Mouse (Mus musculus) bone marrow, adult 2 months (tissue): Measurements from ENCODE around the gene 1700020D05Rik. TPM values are rescaled to one million over a fixed set of nuclear protein-coding genes. Genes with fewer than 3 reads are reported as not detected.

Source experiments
- H3K27ac ChIP-seq: fragments of 200-500 bp; 2 replicates; pipeline ENCODE4 v1.5.1; 2012; ENCODE audit warnings: low read depth, mild to moderate bottlenecking, control low read depth, inconsistent platforms, low read length; ENCODE audit not compliant: control insufficient read depth, poor library complexity, insufficient read depth
- H3K4me1 ChIP-seq: fragments of 200-500 bp; 2 replicates; pipeline ENCODE4 v1.6.1; 2011; ENCODE audit warnings: low read length; ENCODE audit not compliant: control insufficient read depth, insufficient read depth
- H3K4me3 ChIP-seq: fragments of 200-500 bp; replicated peaks from 2 replicates; pipeline ENCODE3; 2011; ENCODE audit warnings: mild to moderate bottlenecking, low read depth, low read length, control low read depth; ENCODE audit not compliant: control insufficient read depth
- CTCF ChIP-seq: fragments of 200-500 bp; IDR thresholded peaks from 2 replicates; pipeline ENCODE4 v1.5.1; 2011; ENCODE audit warnings: low read length, control low read depth; ENCODE audit not compliant: control insufficient read depth, insufficient read depth
- POLR2A ChIP-seq: fragments of 200-500 bp; IDR thresholded peaks from 2 replicates; pipeline ENCODE4 v1.6.1; 2011; ENCODE audit warnings: low read depth, mild to moderate bottlenecking, control low read depth, low read length, borderline replicate concordance; ENCODE audit not compliant: control insufficient read depth
- WGBS: fragments of 180-500 bp; shearing (Covaris S2); methylation state at CpG from one replicate; pipeline ENCODE4 v1.1.7; 2018; 5-methylcytosine and 5-hydroxymethylcytosine counted together
- polyA plus RNA-seq: library from polyadenylated mRNA; stranded (reverse); fragments of >200 nt; gene quantifications from 2 replicates; pipeline ENCODE4 v1.2.4, GENCODE M21; 2011; ENCODE audit warnings: low replicate concordance; ENCODE audit not compliant: missing spikeins, insufficient read depth, insufficient read length

The 1700020D05Rik gene
- 4.0 and 4.8 TPM in 2 replicates for polyA plus RNA-seq

- no peak for TF ChIP-seq CTCF
- TF ChIP-seq POLR2A = no peak
- Histone ChIP-seq H3K4me1 (no peaks in the 10 kb centered on the region), H3K27ac (no peak within 1 kb of the TSS), H3K4me3 (no peak within 1 kb of the TSS)
- 91% methylated on average over 17 of the region's 17 CpGs for WGBS
Measured at GRCm38 (mm10) chr19:5503687-5504086, at the start of gene 1700020D05Rik. 1700020D05Rik (minus strand) TSS chr19:5503787.

DNA sequence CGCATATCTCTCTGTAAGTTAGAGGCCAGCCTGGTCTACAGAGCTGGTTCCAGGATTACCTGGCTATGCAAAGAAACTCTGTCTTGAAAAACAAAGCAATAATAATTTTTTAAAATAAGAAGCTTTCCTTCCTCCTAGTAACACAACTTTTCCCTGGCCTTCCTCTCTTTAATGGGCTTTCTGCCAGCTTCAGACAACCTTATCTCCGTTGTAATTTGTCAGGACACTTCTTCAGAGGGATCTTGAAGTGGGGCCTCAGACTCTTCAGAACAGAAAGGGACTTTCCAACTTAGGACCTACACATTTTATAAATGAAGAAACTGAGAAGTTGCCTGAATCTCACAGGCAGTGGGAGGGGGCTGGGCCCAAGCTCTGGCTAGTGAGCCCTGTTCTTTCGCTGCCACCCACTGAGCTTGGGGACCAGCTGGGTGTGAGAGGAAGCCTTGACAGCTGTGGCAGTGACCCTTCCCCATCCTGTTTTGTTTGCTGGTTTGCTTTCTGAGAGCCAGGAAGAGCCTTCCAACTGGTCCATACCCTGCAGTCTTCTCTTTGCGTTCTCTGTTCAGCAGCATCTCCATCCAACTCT, 44.0 kb upstream of the 1700020D05Rik start:
- TF ChIP-seq POLR2A (no peak), CTCF (no peak)
- 66% methylated on average over 4 of the region's 4 CpGs for WGBS

GRCm38 (mm10) chr19:5544031-5544430, 40.4 kb upstream of the 1700020D05Rik start:
- TF ChIP-seq CTCF (no peak), POLR2A (no peak)
- H3K27ac ChIP-seq = no peak overlapping the region
- WGBS = 87% methylated on average over 11 of the region's 11 CpGs
- no peaks in the 10 kb centered on the region for H3K4me1 ChIP-seq
- no peak overlapping the region for H3K4me3 ChIP-seq

More for the DNA sequence above, 44.0 kb upstream of the 1700020D05Rik start:
- Histone ChIP-seq H3K4me1 (no peaks in the 10 kb centered on the region), H3K27ac (no peak overlapping the region), H3K4me3 (no peak overlapping the region)

GRCm38 (mm10) chr19:5543362-5543761, 39.8 kb upstream of the 1700020D05Rik start:
- Histone ChIP-seq H3K27ac (no peak overlapping the region), H3K4me3 (no peak overlapping the region), H3K4me1 (no peaks in the 10 kb centered on the region)
- TF ChIP-seq POLR2A (no peak), CTCF (no peak)
- WGBS = 73% methylated on average over 9 of the region's 9 CpGs

GRCm38 (mm10) chr19:5538786-5539185, 35.2 kb upstream of the 1700020D05Rik start:
- 91% methylated on average over 8 of the region's 8 CpGs for WGBS
- Histone ChIP-seq H3K4me1 (peaks cover 1% of the 10 kb centered on the region; the same call in 1 of the 2 replicates), H3K4me3 (no peak overlapping the region), H3K27ac (no peak overlapping the region)
- TF ChIP-seq CTCF = no peak
- TF ChIP-seq POLR2A = no peak

GRCm38 (mm10) chr19:5532520-5532919, 28.9 kb upstream of the 1700020D05Rik start:
- Histone ChIP-seq H3K4me1 (peaks cover 4% of the 10 kb centered on the region; the same call in 1 of the 2 replicates), H3K4me3 (no peak overlapping the region), H3K27ac (no peak overlapping the region)
- TF ChIP-seq CTCF (no peak), POLR2A (no peak)
- WGBS = 47% methylated on average over 8 of the region's 8 CpGs

- Histone ChIP-seq H3K27ac (no peak overlapping the region), H3K4me1 (peaks cover 3% of the 10 kb centered on the region; the same call in 1 of the 2 replicates), H3K4me3 (no peak overlapping the region)
- TF ChIP-seq CTCF (no peak), POLR2A (no peak)
- 83% methylated on average over 7 of the region's 7 CpGs for WGBS
Measured at GRCm38 (mm10) chr19:5530138-5530524, 26.5 kb upstream of the 1700020D05Rik start.

DNA sequence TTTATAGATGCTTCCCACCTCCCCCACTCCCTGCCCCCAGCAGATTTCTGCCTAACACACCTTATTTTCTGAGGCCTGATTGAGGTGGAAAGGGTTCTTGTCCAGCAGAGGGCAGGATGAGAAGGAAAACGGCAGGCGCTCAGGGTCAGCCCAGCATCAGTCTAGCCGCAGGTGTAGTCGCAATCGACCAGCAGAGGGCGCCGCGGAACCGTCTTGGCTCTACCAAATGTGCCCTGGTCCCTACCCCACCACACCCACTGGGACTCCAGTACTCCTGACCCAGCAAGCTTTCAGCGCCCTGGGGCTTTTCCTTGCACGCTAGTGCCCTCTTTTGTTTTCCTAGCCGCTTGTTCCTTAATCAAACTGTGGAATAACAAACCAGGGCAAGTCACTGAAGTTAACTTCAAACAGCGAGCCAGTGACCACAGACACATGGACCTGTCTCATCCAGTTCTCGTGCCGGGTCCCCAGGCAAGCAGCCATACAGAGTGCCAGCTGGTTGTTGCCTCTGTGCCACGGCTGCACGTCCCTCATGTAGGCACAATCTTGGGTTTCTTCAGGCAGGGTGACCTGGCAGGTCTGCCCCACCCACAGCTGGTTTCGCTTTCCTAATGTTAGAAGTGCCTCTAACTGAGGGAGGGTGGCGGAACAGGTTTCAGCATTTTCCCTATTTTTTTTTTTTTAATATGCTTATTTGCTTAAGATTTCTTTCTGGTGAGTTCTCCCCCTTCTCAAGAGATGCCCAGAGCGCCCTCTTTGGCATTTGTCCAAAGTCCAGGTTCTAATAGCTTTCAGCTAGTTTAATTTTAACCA, 25.9 kb upstream of the 1700020D05Rik start:
- TF ChIP-seq POLR2A (peak; percentile 36; the same call in 1 of the 2 replicates), CTCF (peak; percentile 99)
- Histone ChIP-seq H3K4me1 (peaks cover 3% of the 10 kb centered on the region; the same call in 1 of the 2 replicates), H3K4me3 (peak overlapping the region; percentile 46), H3K27ac (no peak overlapping the region)
- 13% methylated on average over 20 of the region's 20 CpGs for WGBS
